Mouse (Mus musculus): ENCODE measurements around the gene Nox3. TPM values are rescaled to one million over a fixed set of nuclear protein-coding genes. Genes with fewer than 3 reads are reported as not detected.

Nox3 gene
- total RNA-seq, 2 experiments from 2014 or later, result not detected

GRCm38 (mm10) chr17:3610307-3610754 is 85.7 kb downstream of the Nox3 start:
- no peak for DNase-seq (ENCODE audit: low spot score in 2 of 2)

- DNase-seq (ENCODE audit: low spot score in 2 of 2), result no peak
These were observed 92.9 kb downstream of the Nox3 start for GRCm38 (mm10) chr17:3602954-3603672.

- no peak for DNase-seq (ENCODE audit: low spot score in 2 of 2)
These were observed 97.7 kb downstream of the Nox3 start for GRCm38 (mm10) chr17:3598393-3598792.

- DNase-seq (ENCODE audit: low spot score in 2 of 2), result no peak
These were observed 98.2 kb downstream of the Nox3 start for GRCm38 (mm10) chr17:3597866-3598265.

- DNase-seq (ENCODE audit: low spot score in 2 of 2), result no peak
These were observed 98.9 kb downstream of the Nox3 start for GRCm38 (mm10) chr17:3597130-3597529.

Other genes with a start within 250 kb of the Nox3 start
- under 1 TPM; 0.74 to 0.98 TPM for gene Cldn20, start 163.7 kb downstream of the Nox3 start, total RNA-seq (2021)
- gene Tfb1m, start 138.5 kb downstream of the Nox3 start, total RNA-seq (2021), result 1 to 10 TPM; 5.0 to 5.4 TPM

Measured in layer of hippocampus, postnatal 10 days (tissue).